Mouse (Mus musculus) embryonic facial prominence, embryonic 11.5 days (tissue): Measurements from ENCODE around the gene Drc1. TPM values are rescaled to one million over a fixed set of nuclear protein-coding genes. Genes with fewer than 3 reads are reported as not detected.

Experiments
- ATAC-seq: fragments of 200-750 bp; cut with Nextera tagmentation; replicated peaks from 2 replicates; pipeline ENCODE4 v1.8.0; 2017; ENCODE audit warnings: low read depth; ENCODE audit not compliant: insufficient number of reproducible peaks, low FRiP score, low TSS enrichment
- DNase-seq: peaks from one replicate; pipeline ENCODE4 v3.0.0-alpha.2; 2015; ENCODE audit warnings: low spot score
- H3K27ac ChIP-seq: fragments of 300-500 bp; sonication (generic); replicated peaks from 2 replicates; pipeline ENCODE4 v1.5.1; 2014; ENCODE audit warnings: mild to moderate bottlenecking, low read depth, low read length, control low read depth
- H3K27me3 ChIP-seq: fragments of 300-500 bp; sonication (generic); 2 replicates; pipeline ENCODE4 v1.6.1; 2014; ENCODE audit warnings: mild to moderate bottlenecking, low read length, moderate library complexity, mixed read lengths; ENCODE audit not compliant: control insufficient read depth, insufficient read depth
- H3K36me3 ChIP-seq: fragments of 300-500 bp; sonication (generic); replicated peaks from 2 replicates; pipeline ENCODE4 v1.6.1; 2014; ENCODE audit warnings: low read depth, mild to moderate bottlenecking, low read length, moderate library complexity, mixed read lengths; ENCODE audit not compliant: control insufficient read depth, insufficient read depth
- H3K4me1 ChIP-seq: fragments of 300-500 bp; sonication (generic); 2 replicates; pipeline ENCODE4 v1.6.1; 2014; ENCODE audit warnings: low read length, mixed read lengths; ENCODE audit not compliant: control insufficient read depth, insufficient read depth
- H3K4me2 ChIP-seq: fragments of 300-500 bp; sonication (generic); 2 replicates; pipeline ENCODE4 v1.6.1; 2014; ENCODE audit warnings: low read depth, mild to moderate bottlenecking, control low read depth, low read length, moderate library complexity
- H3K4me3 ChIP-seq: fragments of 300-500 bp; sonication (generic); 2 replicates; pipeline ENCODE4 v1.5.1; 2014; ENCODE audit warnings: low read depth, low read length, control low read depth
- H3K9ac ChIP-seq: fragments of 300-500 bp; sonication (generic); replicated peaks from 2 replicates; pipeline ENCODE4 v1.6.1; 2014; ENCODE audit warnings: mild to moderate bottlenecking, control low read depth, low read length
- H3K9me3 ChIP-seq: fragments of 300-500 bp; sonication (generic); replicated peaks from 2 replicates; pipeline ENCODE4 v1.6.1; 2016; ENCODE audit warnings: mild to moderate bottlenecking, low read length, inconsistent platforms, mixed read lengths; ENCODE audit not compliant: control insufficient read depth
- WGBS: fragments of 180-500 bp; shearing (Covaris S2); extraction: QIAGEN DNeasy Blood & Tissue Kit; methylation state at CpG from one replicate; pipeline ENCODE4 v1.1.7; 2014; 5-methylcytosine and 5-hydroxymethylcytosine counted together
- polyA plus RNA-seq: library from polyadenylated mRNA; unstranded; fragments of >200 nt; fragmentation: Nextera tagmentation; extraction: Ambion mirVana; gene quantifications from 2 replicates; pipeline ENCODE4 v1.2.1, GENCODE M21; 2014

The Drc1 gene
- 0.20 and 0.21 TPM in 2 replicates for polyA plus RNA-seq

- WGBS = 4% methylated on average over 25 of the region's 26 CpGs
- ATAC-seq = peak; percentile 56
Measured at GRCm38 (mm10) chr5:30281291-30281732, at the start of gene Drc1. Gene Drc1, plus strand, starts transcription at chr5:30281388.

GRCm38 (mm10) chr5:30231891-30232270 lies 49.3 kb upstream of the Drc1 start:
- 55% methylated on average over 16 of the region's 16 CpGs for WGBS
- ATAC-seq = no peak

More at GRCm38 (mm10) chr5:30281291-30281732, at the start of gene Drc1:
- Histone ChIP-seq H3K4me2 (peak within 1 kb of the TSS; percentile 61), H3K9ac (peak within 1 kb of the TSS; percentile 43), H3K36me3 (no peaks in the 10 kb centered on the region), H3K4me1 (no peaks in the 10 kb centered on the region; the same call in 1 of the 2 replicates), H3K27ac (no peak within 1 kb of the TSS), H3K9me3 (no peaks in the 10 kb centered on the region), H3K4me3 (peak within 1 kb of the TSS; percentile 35), H3K27me3 (no peaks in the 10 kb centered on the region)
- peak; percentile 76 for DNase-seq

GRCm38 (mm10) chr5:30232271-30232971 lies 48.8 kb upstream of the Drc1 start, which contains the start of gene Selenoi:
Gene Selenoi, plus strand, starts transcription at chr5:30232581.
- H3K27ac ChIP-seq = peak within 1 kb of the TSS; percentile 79
- WGBS = 4% methylated on average over 71 of the region's 71 CpGs
- peak within 1 kb of the TSS; percentile 74 for H3K4me2 ChIP-seq
- H3K27me3 ChIP-seq = no peaks in the 10 kb centered on the region
- H3K36me3 ChIP-seq = no peaks in the 10 kb centered on the region
- H3K9me3 ChIP-seq = no peaks in the 10 kb centered on the region
- H3K4me1 ChIP-seq = no peaks in the 10 kb centered on the region
- H3K9ac ChIP-seq = peak within 1 kb of the TSS; percentile 85
- H3K4me3 ChIP-seq = peak within 1 kb of the TSS; percentile 86
- ATAC-seq (peak; percentile 99), DNase-seq (peak; percentile 98)

More at GRCm38 (mm10) chr5:30231891-30232270, 49.3 kb upstream of the Drc1 start:
- Histone ChIP-seq H3K9me3 (no peaks in the 10 kb centered on the region), H3K4me3 (peak overlapping the region; percentile 86), H3K27ac (0 out of 2 replicates have a peak overlapping the region, but pooled peaks have one; percentile 36), H3K36me3 (no peaks in the 10 kb centered on the region), H3K4me2 (peak overlapping the region; percentile 41), H3K4me1 (no peaks in the 10 kb centered on the region), H3K27me3 (no peaks in the 10 kb centered on the region), H3K9ac (peak overlapping the region; percentile 62)
- no peak for DNase-seq

- Histone ChIP-seq H3K36me3 (no peaks in the 10 kb centered on the region), H3K4me2 (peak overlapping the region; percentile 74), H3K27me3 (no peaks in the 10 kb centered on the region), H3K9ac (peak overlapping the region; percentile 85), H3K27ac (peak overlapping the region; percentile 79), H3K9me3 (no peaks in the 10 kb centered on the region), H3K4me3 (peak overlapping the region; percentile 86), H3K4me1 (no peaks in the 10 kb centered on the region)
- DNase-seq (peak; percentile 52), ATAC-seq (no peak)
- 2% methylated on average over 15 of the region's 15 CpGs for WGBS
Measured at GRCm38 (mm10) chr5:30233042-30233441, 48.1 kb upstream of the Drc1 start.

- Histone ChIP-seq H3K4me2 (peak overlapping the region; percentile 74; the same call in 1 of the 2 replicates), H3K27me3 (no peaks in the 10 kb centered on the region), H3K9me3 (no peaks in the 10 kb centered on the region), H3K27ac (no peak overlapping the region), H3K4me1 (no peaks in the 10 kb centered on the region), H3K9ac (no peak overlapping the region), H3K36me3 (no peaks in the 10 kb centered on the region), H3K4me3 (no peak overlapping the region)
- DNase-seq = no peak
- ATAC-seq = no peak
- WGBS = 73% methylated on average over 8 of the region's 8 CpGs
Measured at GRCm38 (mm10) chr5:30233979-30234378, 47.2 kb upstream of the Drc1 start.

GRCm38 (mm10) chr5:30235641-30236126 lies 45.5 kb upstream of the Drc1 start:
- no peak overlapping the region for H3K4me3 ChIP-seq
- H3K4me2 ChIP-seq = no peak overlapping the region
- ATAC-seq (no peak), DNase-seq (no peak)
- H3K36me3 ChIP-seq = no peaks in the 10 kb centered on the region
- H3K9ac ChIP-seq = no peak overlapping the region
- no peak overlapping the region for H3K27ac ChIP-seq
- H3K9me3 ChIP-seq = no peaks in the 10 kb centered on the region
- WGBS = 78% methylated on average over 2 of the region's 2 CpGs
- no peaks in the 10 kb centered on the region for H3K27me3 ChIP-seq
- no peaks in the 10 kb centered on the region for H3K4me1 ChIP-seq

GRCm38 (mm10) chr5:30238533-30238932 lies 42.7 kb upstream of the Drc1 start:
- no peak overlapping the region for H3K9ac ChIP-seq
- H3K4me3 ChIP-seq = no peak overlapping the region
- H3K4me1 ChIP-seq = no peaks in the 10 kb centered on the region
- ATAC-seq (no peak), DNase-seq (no peak)
- H3K27me3 ChIP-seq = no peaks in the 10 kb centered on the region
- H3K27ac ChIP-seq = no peak overlapping the region
- H3K36me3 ChIP-seq = no peaks in the 10 kb centered on the region
- WGBS = 87% methylated on average over 5 of the region's 5 CpGs
- no peak overlapping the region for H3K4me2 ChIP-seq
- H3K9me3 ChIP-seq = no peaks in the 10 kb centered on the region

- 97% methylated on average over 7 of the region's 7 CpGs for WGBS
- DNase-seq = no peak
Measured at GRCm38 (mm10) chr5:30240552-30240951, 40.6 kb upstream of the Drc1 start.

More at GRCm38 (mm10) chr5:30240552-30240951, 40.6 kb upstream of the Drc1 start:
- Histone ChIP-seq H3K27me3 (no peaks in the 10 kb centered on the region), H3K36me3 (no peaks in the 10 kb centered on the region), H3K4me2 (no peak overlapping the region), H3K9ac (no peak overlapping the region), H3K27ac (no peak overlapping the region), H3K9me3 (no peaks in the 10 kb centered on the region), H3K4me1 (no peaks in the 10 kb centered on the region), H3K4me3 (no peak overlapping the region)
- no peak for ATAC-seq
